Mouse (Mus musculus) small intestine, adult 10 weeks (tissue): ENCODE results near the gene Wars2. TPM values are rescaled to one million over a fixed set of nuclear protein-coding genes. Genes with fewer than 3 reads are reported as not detected.

Source experiments
- polyA plus RNA-seq: library from polyadenylated mRNA; stranded (reverse); fragments of 350-450 nt; fragmentation: Illumina TruSeq; extraction: RNeasy Lipid Tissue Mini Kit (QIAGEN cat#74804); gene quantifications from one replicate; pipeline ENCODE4 v1.2.3, GENCODE M21; 2014; ENCODE audit warnings: low replicate concordance

Wars2 gene
- 4.6 TPM for polyA plus RNA-seq

DNA sequence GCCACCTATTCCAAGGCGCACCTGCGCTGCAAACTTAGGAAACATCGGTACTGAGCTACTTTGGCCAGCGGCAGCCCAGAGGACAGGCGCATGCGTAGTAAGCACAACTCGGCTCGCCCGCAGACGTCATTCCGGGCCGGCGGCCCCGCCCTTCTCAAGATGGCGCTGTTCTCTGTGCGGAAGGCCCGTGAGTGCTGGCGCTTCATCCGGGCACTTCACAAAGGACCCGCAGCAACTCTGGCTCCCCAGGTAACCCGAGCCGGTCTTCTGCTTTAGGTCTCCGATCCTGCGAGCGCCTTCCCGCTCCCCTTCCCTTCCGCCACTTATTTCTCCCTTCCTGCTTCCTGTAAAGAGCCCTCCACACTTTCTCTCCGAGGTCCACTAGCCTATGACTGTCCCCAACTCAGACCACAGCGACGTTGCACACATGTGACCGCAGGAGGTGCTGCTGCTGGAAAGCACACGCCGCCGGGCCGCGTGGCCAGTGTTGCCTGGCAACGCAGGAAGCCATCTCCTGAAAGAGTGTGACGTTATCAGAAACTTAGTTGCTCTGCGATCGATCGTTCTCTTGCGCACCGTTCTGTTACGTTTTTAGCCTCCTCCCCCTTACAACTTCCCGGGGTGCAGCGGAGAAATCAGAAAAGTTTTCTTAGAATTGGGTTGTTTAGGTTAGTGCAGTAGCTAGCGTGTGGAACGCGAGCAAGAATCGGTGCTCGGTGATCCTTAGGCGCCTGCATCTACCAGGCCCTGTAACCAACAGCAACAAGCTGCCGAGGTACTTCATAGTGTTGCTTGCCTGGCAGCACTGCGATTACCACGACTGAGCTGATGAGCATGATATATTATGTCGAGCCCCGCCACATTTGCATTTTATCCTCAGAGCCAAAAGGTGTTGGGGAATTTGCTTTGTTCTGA lies at the start of gene Wars2:
Gene Wars2 (plus strand): TSS at position 129 of the 915 bp plus-strand sequence.

DNA sequence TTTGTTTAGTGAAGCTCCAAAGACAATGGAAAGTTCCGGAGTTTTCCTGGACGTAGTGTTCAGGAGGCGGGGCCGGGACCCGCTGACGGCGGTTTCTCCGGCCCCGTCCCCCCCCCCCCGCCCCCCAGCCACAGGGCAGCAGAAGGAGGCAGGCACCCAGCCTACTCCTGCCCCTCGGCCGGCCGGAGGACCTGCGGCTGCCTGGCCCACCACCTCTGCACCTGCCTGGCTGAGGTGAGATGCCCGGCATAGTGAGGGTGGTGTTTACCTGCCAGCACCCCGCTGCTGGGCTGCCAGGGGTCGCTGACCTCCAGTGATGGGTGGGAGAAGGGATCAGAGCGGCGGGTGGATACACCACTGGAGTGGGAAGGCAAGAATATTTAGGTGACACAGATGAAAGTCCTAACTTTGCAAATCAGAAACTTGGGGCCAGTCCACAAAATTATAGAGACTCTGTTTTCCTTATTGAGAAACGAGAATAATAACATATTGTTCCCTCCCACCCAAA lies 99.4 kb downstream of the Wars2 start, which contains the start of gene Tbx15:
Gene Tbx15 (plus strand): TSS at position 169 of the 508 bp plus-strand sequence.

Other genes starting within 250 kb of the Wars2 start
- gene Hao2, start 247.8 kb upstream of the Wars2 start, polyA plus RNA-seq, result 1.4 TPM
- not detected for gene Tbx15, start 99.3 kb downstream of the Wars2 start, polyA plus RNA-seq